Mouse (Mus musculus): ENCODE results near the gene Prorsd1. TPM values are rescaled to one million over a fixed set of nuclear protein-coding genes. Genes with fewer than 3 reads are reported as not detected.

The Prorsd1 gene
- polyA plus RNA-seq, 1 experiment from 2014 or later = 32.1 TPM

- no peak overlapping the region for H3K4me3 ChIP-seq
- no peak overlapping the region for H3K9ac ChIP-seq
- 0 out of 2 replicates have a peak overlapping the region, but pooled peaks have one; percentile 10 for H3K27ac ChIP-seq
- H3K27me3 ChIP-seq (replicated peaks) = no peaks in the 10 kb centered on the region
- 87% methylated on average over 3 of the region's 3 CpGs for WGBS (ENCODE audit: insufficient replicate concordance)
- peaks cover 63% of the 10 kb centered on the region for H3K36me3 ChIP-seq
- H3K4me2 ChIP-seq = no peak overlapping the region
- no peak for ATAC-seq
- H3K4me1 ChIP-seq = peaks cover 24% of the 10 kb centered on the region
- H3K9me3 ChIP-seq (replicated peaks) = no peaks in the 10 kb centered on the region
These were observed 29.6 kb upstream of the Prorsd1 start for GRCm38 (mm10) chr11:29544225-29544945.

DNA sequence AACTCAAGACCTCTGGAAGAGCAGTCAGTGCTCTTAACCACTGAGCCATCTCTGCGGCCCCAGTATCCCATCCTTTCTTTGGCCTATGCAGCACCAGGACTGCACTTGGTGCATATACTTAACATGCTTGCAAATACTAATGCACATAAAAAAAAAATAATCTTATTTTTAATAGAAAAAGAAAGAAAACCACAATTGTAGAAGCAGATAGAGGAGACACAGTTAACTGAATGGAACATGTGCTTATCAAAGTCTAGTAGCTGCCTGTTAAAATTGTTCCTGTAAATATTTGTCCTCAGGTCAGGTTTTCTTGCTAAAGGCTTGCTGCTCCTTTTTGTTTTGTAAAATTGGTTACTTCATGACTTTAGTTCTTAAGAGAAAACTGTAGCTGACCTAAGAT, 23.4 kb upstream of the Prorsd1 start:
- Histone ChIP-seq H3K9ac (no peak overlapping the region), H3K27ac (no peak overlapping the region), H3K4me2 (no peak overlapping the region), H3K27me3 (replicated peaks) (no peaks in the 10 kb centered on the region), H3K9me3 (replicated peaks) (no peaks in the 10 kb centered on the region), H3K4me3 (no peak overlapping the region), H3K4me1 (no peaks in the 10 kb centered on the region), H3K36me3 (peaks cover 78% of the 10 kb centered on the region)
- whole genome bisulfite sequencing (ENCODE audit: insufficient replicate concordance) = 94% methylated on average over 1 of the region's 1 CpGs
- ATAC-seq = no peak

GRCm38 (mm10) chr11:29525988-29526794, 11.4 kb upstream of the Prorsd1 start, which contains the start of gene Mtif2:
Mtif2 (plus strand) TSS chr11:29526408.
- H3K4me2 ChIP-seq = peak within 1 kb of the TSS; percentile 76
- peak within 1 kb of the TSS; percentile 84 for H3K4me3 ChIP-seq
- H3K36me3 ChIP-seq = peaks cover 20% of the 10 kb centered on the region
- peak; percentile 96 for ATAC-seq
- H3K9ac ChIP-seq = peak within 1 kb of the TSS; percentile 84
- WGBS (ENCODE audit: insufficient replicate concordance) = 2% methylated on average over 47 of the region's 47 CpGs
- H3K9me3 ChIP-seq (replicated peaks) = no peaks in the 10 kb centered on the region
- H3K27me3 ChIP-seq (replicated peaks) = 0 out of 2 replicates have a peak, but pooled peaks cover 2% of the 10 kb centered on the region
- H3K4me1 ChIP-seq = peaks cover 25% of the 10 kb centered on the region
- peak within 1 kb of the TSS; percentile 88 for H3K27ac ChIP-seq

GRCm38 (mm10) chr11:29514325-29514681, 530 bp downstream of the Prorsd1 start:
- Histone ChIP-seq H3K27me3 (replicated peaks) (no peaks in the 10 kb centered on the region), H3K4me2 (peak overlapping the region; percentile 81), H3K4me1 (peaks cover 18% of the 10 kb centered on the region), H3K9me3 (replicated peaks) (no peaks in the 10 kb centered on the region), H3K4me3 (peak overlapping the region; percentile 73), H3K36me3 (peaks cover 21% of the 10 kb centered on the region), H3K27ac (peak overlapping the region; percentile 82), H3K9ac (peak overlapping the region; percentile 78)
- 7% methylated on average over 10 of the region's 10 CpGs for WGBS (ENCODE audit: insufficient replicate concordance)
- ATAC-seq = no peak

- Histone ChIP-seq H3K27ac (no peak overlapping the region), H3K9me3 (replicated peaks) (no peaks in the 10 kb centered on the region), H3K4me2 (no peak overlapping the region), H3K9ac (no peak overlapping the region), H3K27me3 (replicated peaks) (no peaks in the 10 kb centered on the region), H3K4me3 (no peak overlapping the region), H3K4me1 (peaks cover 18% of the 10 kb centered on the region), H3K36me3 (peaks cover 21% of the 10 kb centered on the region)
- 83% methylated on average over 4 of the region's 4 CpGs for WGBS (ENCODE audit: insufficient replicate concordance)
- ATAC-seq = no peak
These were observed 1.9 kb downstream of the Prorsd1 start for GRCm38 (mm10) chr11:29512818-29513535.

GRCm38 (mm10) chr11:29509421-29509820, 5.4 kb downstream of the Prorsd1 start:
- no peaks in the 10 kb centered on the region for H3K9me3 ChIP-seq (replicated peaks)
- no peak overlapping the region for H3K9ac ChIP-seq
- H3K4me2 ChIP-seq = no peak overlapping the region
- no peak for ATAC-seq
- WGBS (ENCODE audit: insufficient replicate concordance) = 88% methylated on average over 1 of the region's 1 CpGs
- H3K4me3 ChIP-seq = no peak overlapping the region
- peaks cover 23% of the 10 kb centered on the region for H3K4me1 ChIP-seq
- H3K27me3 ChIP-seq (replicated peaks) = no peaks in the 10 kb centered on the region
- H3K36me3 ChIP-seq = peaks cover 23% of the 10 kb centered on the region
- no peak overlapping the region for H3K27ac ChIP-seq

- peaks cover 20% of the 10 kb centered on the region for H3K4me1 ChIP-seq
- H3K27me3 ChIP-seq (replicated peaks) = no peaks in the 10 kb centered on the region
- peak overlapping the region; percentile 63 for H3K27ac ChIP-seq
- H3K9me3 ChIP-seq (replicated peaks) = no peaks in the 10 kb centered on the region
- H3K9ac ChIP-seq = no peak overlapping the region
- H3K4me3 ChIP-seq = no peak overlapping the region
- H3K4me2 ChIP-seq = peak overlapping the region; percentile 35
- ATAC-seq = peak; percentile 54; the same call in 1 of the 2 replicates
- 56% methylated on average over 2 of the region's 2 CpGs for WGBS (ENCODE audit: insufficient replicate concordance)
- peaks cover 10% of the 10 kb centered on the region for H3K36me3 ChIP-seq
These were observed 9.8 kb downstream of the Prorsd1 start for GRCm38 (mm10) chr11:29504899-29505625.

DNA sequence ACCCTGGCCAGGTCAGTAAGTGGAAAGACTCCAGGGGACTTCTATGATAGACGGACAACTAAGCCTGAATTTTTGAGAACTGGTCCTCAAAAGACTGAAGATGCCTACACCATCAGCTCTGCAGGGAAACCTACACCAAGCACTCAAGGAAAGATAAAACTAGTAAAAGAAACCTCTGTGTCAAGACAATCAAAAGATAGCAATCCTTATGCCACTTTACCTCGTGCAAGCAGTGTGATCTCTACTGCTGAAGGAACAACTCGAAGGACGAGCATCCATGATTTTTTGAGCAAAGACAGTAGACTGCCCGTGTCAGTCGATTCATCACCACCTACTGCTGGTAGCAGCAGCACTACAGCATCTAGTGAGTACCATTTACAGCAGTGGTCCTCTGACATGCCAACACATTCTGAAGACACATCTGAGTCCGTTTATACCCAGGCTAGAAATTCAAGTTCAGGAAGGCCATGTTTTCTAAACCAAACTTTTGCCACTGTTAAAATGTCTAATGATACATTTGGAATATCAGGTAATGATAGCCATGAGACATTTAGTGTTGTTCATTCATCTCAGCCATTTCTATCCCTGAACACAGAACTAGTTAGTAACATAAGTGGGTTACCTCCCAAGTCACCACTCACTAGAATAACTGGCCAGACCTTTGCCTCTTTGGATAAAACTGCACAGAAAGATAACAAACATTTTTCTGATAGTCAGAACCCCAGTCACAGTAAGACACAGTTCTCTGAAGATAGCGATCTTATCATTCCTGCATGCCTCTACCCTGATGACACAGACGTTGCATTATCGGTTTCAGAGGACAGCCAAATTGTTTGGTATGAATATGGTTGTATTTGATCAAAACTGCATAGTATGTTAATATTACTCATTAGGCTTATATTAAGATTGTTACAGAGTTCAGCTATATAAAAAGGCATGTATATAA, 10.6 kb downstream of the Prorsd1 start:
- Histone ChIP-seq H3K36me3 (peaks cover 12% of the 10 kb centered on the region), H3K4me1 (peaks cover 20% of the 10 kb centered on the region), H3K9ac (no peak overlapping the region), H3K4me3 (no peak overlapping the region), H3K27ac (peak overlapping the region; percentile 69), H3K4me2 (peak overlapping the region; percentile 35), H3K27me3 (replicated peaks) (no peaks in the 10 kb centered on the region), H3K9me3 (replicated peaks) (no peaks in the 10 kb centered on the region)
- ATAC-seq = peak; percentile 94
- WGBS (ENCODE audit: insufficient replicate concordance) = 54% methylated on average over 10 of the region's 10 CpGs

DNA sequence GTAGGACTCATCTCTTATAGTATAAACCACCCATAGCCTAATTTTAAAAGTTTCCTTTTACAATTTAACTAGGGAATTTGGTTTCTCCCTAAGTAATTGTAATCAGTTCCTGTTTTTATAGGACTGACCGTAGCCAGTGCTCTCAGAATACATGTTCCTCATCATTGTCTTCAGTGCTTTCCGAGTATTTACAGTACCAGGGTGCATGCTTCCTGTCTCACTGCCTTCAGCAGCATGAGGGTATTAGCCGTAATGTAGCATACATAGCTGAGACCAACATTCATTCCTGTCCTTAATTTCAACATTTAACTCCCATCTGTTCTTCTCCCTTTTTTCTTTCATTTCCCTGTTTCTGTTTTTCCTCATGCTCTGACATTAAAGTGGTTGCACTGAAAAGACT, 17.9 kb downstream of the Prorsd1 start:
- Histone ChIP-seq H3K27me3 (replicated peaks) (no peaks in the 10 kb centered on the region), H3K9ac (no peak overlapping the region), H3K9me3 (replicated peaks) (no peaks in the 10 kb centered on the region), H3K27ac (no peak overlapping the region), H3K36me3 (peaks cover 12% of the 10 kb centered on the region), H3K4me1 (0 out of 2 replicates have a peak, but pooled peaks cover 3% of the 10 kb centered on the region), H3K4me2 (no peak overlapping the region), H3K4me3 (no peak overlapping the region)
- WGBS (ENCODE audit: insufficient replicate concordance) = 71% methylated on average over 3 of the region's 3 CpGs
- ATAC-seq = no peak

- H3K27me3 ChIP-seq (replicated peaks) = no peaks in the 10 kb centered on the region
- H3K4me3 ChIP-seq = no peak overlapping the region
- H3K27ac ChIP-seq = no peak overlapping the region
- H3K4me2 ChIP-seq = no peak overlapping the region
- peaks cover 12% of the 10 kb centered on the region for H3K36me3 ChIP-seq
- no peaks in the 10 kb centered on the region for H3K9me3 ChIP-seq (replicated peaks)
- 0 out of 2 replicates have a peak, but pooled peaks cover 3% of the 10 kb centered on the region for H3K4me1 ChIP-seq
- WGBS (ENCODE audit: insufficient replicate concordance) = 50% methylated on average over 1 of the region's 1 CpGs
- ATAC-seq = 0 out of 2 replicates have a peak, but pooled peaks have one; percentile 63
- H3K9ac ChIP-seq = no peak overlapping the region
These were observed 21.7 kb downstream of the Prorsd1 start for GRCm38 (mm10) chr11:29493135-29493534.

All from liver, embryonic 12.5 days (tissue).